In the genomic region with DNA sequence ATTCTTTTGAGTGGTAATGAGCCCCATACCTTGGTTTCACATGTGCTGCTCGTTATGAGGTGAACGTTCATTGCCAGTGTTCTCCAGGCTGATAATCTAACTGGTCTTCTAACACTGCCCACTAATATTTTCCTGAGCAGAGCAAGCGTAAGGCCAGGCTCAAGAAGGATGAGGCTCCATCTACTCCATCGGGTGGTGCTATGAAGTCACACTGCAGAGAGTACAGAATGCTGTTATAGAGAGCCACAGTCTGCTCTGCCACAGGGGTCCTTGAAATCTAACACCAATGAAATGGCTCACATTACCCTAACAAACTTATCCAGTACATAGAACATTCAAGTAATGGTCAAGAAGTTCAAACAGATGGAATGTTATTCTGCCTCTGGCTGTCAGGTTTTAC, we compare ENCODE assay signal across 19 mouse cellular contexts. TPM values are rescaled to one million over a fixed set of nuclear protein-coding genes. Genes with fewer than 3 reads are reported as not detected.
"Had no signal": no experiment of that assay in that cellular context is flagged by ENCODE, and none has a peak within 500 bp of the region (broad histone marks: within the 10 kb centered on the region; RNA-seq: fewer than 3 reads in every experiment).

No protein-coding gene starts in this region.

- H3K4me1 ChIP-seq: midbrain, embryonic 10.5 days; midbrain, embryonic 12.5 days; neural tube, embryonic 13.5 days; neural tube, embryonic 15.5 days had no signal

- ATAC-seq: midbrain, embryonic 16.5 days had no signal

- DNase-seq: lung, adult 18-20 months; lung, embryonic 14.5 days; lung, postnatal 10 days; lung, postnatal 4 days; midbrain, embryonic 14.5 days; retina, postnatal 1 day; right cerebral cortex, adult 18-20 months; right cerebral cortex, postnatal 25 days; right cerebral cortex, postnatal 4 days; spleen, adult 18-20 months; thymus, adult 18-20 months; thymus, postnatal 14 days; thymus, postnatal 36 days had no signal

- H3K4me3 ChIP-seq: midbrain, embryonic 10.5 days; midbrain, embryonic 12.5 days; myocyte; neural tube, embryonic 13.5 days; neural tube, embryonic 15.5 days had no signal

- H3K27ac ChIP-seq: midbrain, embryonic 10.5 days; midbrain, embryonic 12.5 days; neural tube, embryonic 13.5 days; neural tube, embryonic 15.5 days had no signal

- H3K27me3 ChIP-seq: midbrain, embryonic 12.5 days; neural tube, embryonic 13.5 days; neural tube, embryonic 15.5 days had no signal

- H3K9ac ChIP-seq: lung, embryonic 14.5 days; midbrain, embryonic 12.5 days; neural tube, embryonic 13.5 days; neural tube, embryonic 15.5 days had no signal

- H3K9me3 ChIP-seq: midbrain, embryonic 10.5 days; midbrain, embryonic 12.5 days; neural tube, embryonic 13.5 days; neural tube, embryonic 15.5 days had no signal

- H3K4me2 ChIP-seq: lung, embryonic 14.5 days; midbrain, embryonic 12.5 days; neural tube, embryonic 13.5 days; neural tube, embryonic 15.5 days had no signal

- H3K36me3 ChIP-seq: neural tube, embryonic 15.5 days had no signal

RNA-seq across cellular contexts. Expression of gene Zdhhc23, which starts 21.6 kb away (rescaled TPM):
- polyA plus RNA-seq: myocyte had no signal
